Mouse (Mus musculus) lung, adult 18-20 months (tissue): ENCODE measurements around the gene Olfr523.
A peak's percentile ranks its signal among the peaks of the same experiment; 100 is the strongest.

Source experiments
- DNase-seq, 2 experiments: peaks; one replicate each; pipeline ENCODE4 v3.0.0; 2022; ENCODE audit warnings: mixed read lengths in 2 of 2

Olfr523 gene

GRCm38 (mm10) chr7:140184206-140184605 lies 11.2 kb downstream of the Olfr523 start:
- DNase-seq: no peak

GRCm38 (mm10) chr7:140186646-140187620 lies 13.9 kb downstream of the Olfr523 start:
- DNase-seq: peak in 1 of 2 experiments; percentile 11

- no peak for DNase-seq
These were observed 14.8 kb downstream of the Olfr523 start for GRCm38 (mm10) chr7:140187721-140188390.

- no peak for DNase-seq
These were observed 15.6 kb downstream of the Olfr523 start for GRCm38 (mm10) chr7:140188391-140189328.

GRCm38 (mm10) chr7:140190435-140190834 lies 17.4 kb downstream of the Olfr523 start:
- no peak for DNase-seq

- no peak for DNase-seq
These were observed 19.4 kb downstream of the Olfr523 start for GRCm38 (mm10) chr7:140192445-140192844.

- DNase-seq: no peak
These were observed 19.8 kb downstream of the Olfr523 start for GRCm38 (mm10) chr7:140192851-140193250.

- DNase-seq: no peak
These were observed 21.0 kb downstream of the Olfr523 start for GRCm38 (mm10) chr7:140194031-140194430.

GRCm38 (mm10) chr7:140196002-140196401 lies 23.0 kb downstream of the Olfr523 start:
- DNase-seq: no peak

GRCm38 (mm10) chr7:140201090-140201489 lies 28.1 kb downstream of the Olfr523 start:
- no peak for DNase-seq

GRCm38 (mm10) chr7:140205864-140206263 lies 32.8 kb downstream of the Olfr523 start, which contains the start of gene Olfr524:
Gene Olfr524, minus strand, starts transcription at chr7:140205964.
- no peak for DNase-seq

GRCm38 (mm10) chr7:140206904-140207303 lies 33.9 kb downstream of the Olfr523 start:
- no peak for DNase-seq

GRCm38 (mm10) chr7:140208153-140208552 lies 35.1 kb downstream of the Olfr523 start:
- DNase-seq: no peak

- DNase-seq: no peak
These were observed 35.7 kb downstream of the Olfr523 start for GRCm38 (mm10) chr7:140208677-140209076.

- DNase-seq: no peak
These were observed 40.8 kb downstream of the Olfr523 start for GRCm38 (mm10) chr7:140213841-140214240.

- no peak for DNase-seq
These were observed 45.0 kb downstream of the Olfr523 start, which contains the start of gene Cd163l1 for GRCm38 (mm10) chr7:140217967-140218366. Gene Cd163l1, plus strand, starts transcription at chr7:140218267.

- DNase-seq: no peak
These were observed 46.3 kb downstream of the Olfr523 start for GRCm38 (mm10) chr7:140219268-140219667.

GRCm38 (mm10) chr7:140220375-140220774 lies 47.4 kb downstream of the Olfr523 start:
- DNase-seq: no peak

- no peak for DNase-seq
These were observed 51.2 kb downstream of the Olfr523 start for GRCm38 (mm10) chr7:140224209-140224608.
